Mouse (Mus musculus): Measurements from ENCODE around the gene Zswim1. TPM values are rescaled to one million over a fixed set of nuclear protein-coding genes. Genes with fewer than 3 reads are reported as not detected.

Gene Zswim1
- polyA plus RNA-seq, 1 experiment from 2014 or later = 4.1 TPM

DNA sequence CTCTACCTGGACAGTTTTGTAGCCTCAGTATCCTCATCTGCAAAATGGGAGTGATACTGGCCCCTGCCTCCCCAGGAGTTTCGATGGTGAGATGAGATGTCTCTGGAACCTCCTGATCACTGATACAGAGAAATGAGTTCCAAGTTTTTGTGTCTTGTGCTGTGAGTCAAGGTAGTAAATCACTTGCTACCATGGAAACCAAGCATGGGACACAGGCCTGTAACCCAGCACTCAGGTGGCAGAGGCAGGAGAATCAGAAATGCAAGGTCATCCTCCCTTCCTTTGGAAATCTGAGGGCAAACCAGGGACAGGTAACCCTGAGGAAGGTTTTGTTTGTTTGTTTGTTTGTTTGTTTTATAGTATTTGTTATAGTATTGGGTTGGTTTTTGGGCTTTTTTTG lies 6.6 kb downstream of the Zswim1 start:
- ATAC-seq (ENCODE audit: low read depth) = no peak
- no peak overlapping the region for H3K27ac ChIP-seq (ENCODE audit: low read length)
- 78% methylated on average over 1 of the region's 1 CpGs for WGBS (ENCODE audit: insufficient replicate concordance)
- H3K36me3 ChIP-seq (ENCODE audit: control insufficient read depth, insufficient read depth) = peaks cover 11% of the 10 kb centered on the region
- H3K4me1 ChIP-seq (ENCODE audit: control insufficient read depth, low read depth, low read length) = peaks cover 19% of the 10 kb centered on the region
- H3K9ac ChIP-seq (ENCODE audit: low read depth, low read length) = no peak overlapping the region
- H3K4me3 ChIP-seq (ENCODE audit: low read depth, low read length) = no peak overlapping the region
- no peaks in the 10 kb centered on the region for H3K9me3 ChIP-seq (replicated peaks; ENCODE audit: control insufficient read depth, low read length)
- no peak overlapping the region for H3K4me2 ChIP-seq (ENCODE audit: low read depth, low read length)
- no peaks in the 10 kb centered on the region for H3K27me3 ChIP-seq (ENCODE audit: control insufficient read depth, insufficient read depth, low read depth, low read length)

DNA sequence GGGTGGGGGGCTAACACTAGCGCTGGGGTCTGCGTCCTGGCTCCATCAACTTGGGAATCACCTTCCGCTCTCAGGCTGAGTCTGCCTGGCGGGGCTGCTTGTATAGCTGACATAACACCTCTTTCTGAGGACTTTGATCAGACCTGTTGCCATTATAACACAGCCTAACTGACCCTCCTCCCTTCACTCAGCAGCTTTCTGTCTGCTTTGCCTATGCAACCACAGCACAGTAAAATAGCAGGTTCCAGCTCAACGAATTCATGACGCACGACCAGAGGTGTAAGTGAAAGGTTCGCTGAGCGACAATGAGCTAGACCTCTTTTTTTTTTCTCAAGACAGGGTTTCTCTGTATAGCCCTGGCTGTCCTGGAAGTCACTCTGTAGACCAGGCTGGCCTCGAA lies 8.5 kb downstream of the Zswim1 start:
- no peak for ATAC-seq (ENCODE audit: low read depth)

DNA sequence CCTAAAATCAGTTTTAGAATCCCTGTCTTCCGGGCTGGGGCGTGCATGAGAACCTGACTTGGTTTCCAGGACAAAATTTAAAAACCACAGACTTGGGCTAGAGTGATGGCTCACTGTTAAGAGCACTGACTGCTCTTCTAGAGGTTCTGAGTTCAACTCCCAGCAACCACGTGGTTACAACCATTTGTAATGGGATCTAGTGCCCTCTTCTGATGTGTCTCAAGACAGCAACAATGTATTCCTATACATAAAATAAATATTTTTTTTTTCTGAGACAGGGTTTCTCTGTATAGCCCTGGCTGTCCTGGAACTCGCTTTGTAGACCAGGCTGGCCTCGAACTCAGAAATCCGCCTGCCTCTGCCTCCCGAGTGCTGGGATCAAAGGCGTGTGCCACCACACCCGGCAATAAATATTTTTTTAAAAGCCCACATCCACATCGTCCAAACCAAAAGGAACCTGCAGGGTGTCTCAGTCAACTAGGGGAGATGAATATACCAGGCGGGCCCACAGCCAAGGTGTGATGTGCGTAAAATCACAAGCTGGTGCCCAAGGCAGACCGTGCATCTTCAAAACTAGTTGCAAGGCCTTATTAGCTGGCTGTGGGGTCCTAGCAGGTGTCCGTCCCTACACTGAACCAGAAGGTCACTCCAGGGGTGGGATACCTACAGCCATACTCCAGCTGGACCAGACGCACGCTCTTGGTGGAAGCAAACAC lies 9.7 kb downstream of the Zswim1 start:
- Histone ChIP-seq H3K4me1 (ENCODE audit: control insufficient read depth, low read depth, low read length) (peaks cover 26% of the 10 kb centered on the region), H3K27me3 (ENCODE audit: control insufficient read depth, insufficient read depth, low read depth, low read length) (no peaks in the 10 kb centered on the region), H3K9me3 (replicated peaks; ENCODE audit: control insufficient read depth, low read length) (no peaks in the 10 kb centered on the region), H3K36me3 (ENCODE audit: control insufficient read depth, insufficient read depth) (no peaks in the 10 kb centered on the region), H3K4me3 (ENCODE audit: low read depth, low read length) (peak overlapping the region; percentile 63), H3K4me2 (ENCODE audit: low read depth, low read length) (peak overlapping the region; percentile 99), H3K27ac (ENCODE audit: low read length) (peak overlapping the region; percentile 85), H3K9ac (ENCODE audit: low read depth, low read length) (peak overlapping the region; percentile 78)
- no peak for ATAC-seq (ENCODE audit: low read depth)
- WGBS (ENCODE audit: insufficient replicate concordance) = 54% methylated on average over 16 of the region's 16 CpGs

More for the DNA sequence above, 8.5 kb downstream of the Zswim1 start:
- no peak overlapping the region for H3K9ac ChIP-seq (ENCODE audit: low read depth, low read length)
- no peak overlapping the region for H3K4me3 ChIP-seq (ENCODE audit: low read depth, low read length)
- peaks cover under 1% of the 10 kb centered on the region for H3K36me3 ChIP-seq (ENCODE audit: control insufficient read depth, insufficient read depth)
- H3K9me3 ChIP-seq (replicated peaks; ENCODE audit: control insufficient read depth, low read length) = no peaks in the 10 kb centered on the region
- WGBS (ENCODE audit: insufficient replicate concordance) = 72% methylated on average over 10 of the region's 10 CpGs
- peaks cover 29% of the 10 kb centered on the region for H3K4me1 ChIP-seq (ENCODE audit: control insufficient read depth, low read depth, low read length)
- no peaks in the 10 kb centered on the region for H3K27me3 ChIP-seq (ENCODE audit: control insufficient read depth, insufficient read depth, low read depth, low read length)
- H3K4me2 ChIP-seq (ENCODE audit: low read depth, low read length) = no peak overlapping the region
- no peak overlapping the region for H3K27ac ChIP-seq (ENCODE audit: low read length)

DNA sequence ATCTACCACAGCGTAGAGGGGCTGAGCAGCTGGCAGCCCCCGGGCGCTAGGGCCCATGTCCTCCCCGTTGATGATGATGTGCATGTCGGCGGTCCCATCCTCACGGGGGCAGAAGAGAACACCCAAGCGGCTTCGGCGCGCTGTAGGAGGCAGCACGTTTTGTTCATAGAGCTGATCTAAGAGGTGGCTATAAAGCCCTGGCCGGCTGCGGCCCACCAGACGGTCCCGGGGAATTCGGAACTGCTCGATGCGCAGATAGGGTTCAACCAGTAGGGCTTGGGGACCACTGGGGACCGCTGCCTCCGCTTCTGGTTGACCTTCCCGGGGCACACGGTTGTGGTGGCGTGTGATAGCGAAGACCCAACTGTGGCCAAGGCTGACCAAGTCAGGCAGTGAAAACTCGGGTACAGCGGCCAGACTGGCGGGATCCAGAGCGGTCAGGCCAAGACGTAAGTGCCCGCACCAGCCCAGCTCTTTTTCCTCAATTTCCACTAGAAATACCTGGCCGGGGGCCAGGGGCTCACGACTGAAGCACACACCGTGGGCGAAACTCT lies 10.3 kb downstream of the Zswim1 start, which contains the start of gene Ctsa:
Gene Ctsa, plus strand, starts transcription at position 126 of the 554 bp plus-strand sequence.
- Histone ChIP-seq H3K4me3 (ENCODE audit: low read depth, low read length) (peak within 1 kb of the TSS; percentile 63), H3K27me3 (ENCODE audit: control insufficient read depth, insufficient read depth, low read depth, low read length) (no peaks in the 10 kb centered on the region), H3K9ac (ENCODE audit: low read depth, low read length) (peak within 1 kb of the TSS; percentile 78), H3K27ac (ENCODE audit: low read length) (peak within 1 kb of the TSS; percentile 85), H3K36me3 (ENCODE audit: control insufficient read depth, insufficient read depth) (no peaks in the 10 kb centered on the region), H3K4me2 (ENCODE audit: low read depth, low read length) (peak within 1 kb of the TSS; percentile 99), H3K4me1 (ENCODE audit: control insufficient read depth, low read depth, low read length) (peaks cover 22% of the 10 kb centered on the region), H3K9me3 (replicated peaks; ENCODE audit: control insufficient read depth, low read length) (no peaks in the 10 kb centered on the region)
- 1% methylated on average over 35 of the region's 35 CpGs for WGBS (ENCODE audit: insufficient replicate concordance)
- ATAC-seq (ENCODE audit: low read depth) = peak; percentile 67

DNA sequence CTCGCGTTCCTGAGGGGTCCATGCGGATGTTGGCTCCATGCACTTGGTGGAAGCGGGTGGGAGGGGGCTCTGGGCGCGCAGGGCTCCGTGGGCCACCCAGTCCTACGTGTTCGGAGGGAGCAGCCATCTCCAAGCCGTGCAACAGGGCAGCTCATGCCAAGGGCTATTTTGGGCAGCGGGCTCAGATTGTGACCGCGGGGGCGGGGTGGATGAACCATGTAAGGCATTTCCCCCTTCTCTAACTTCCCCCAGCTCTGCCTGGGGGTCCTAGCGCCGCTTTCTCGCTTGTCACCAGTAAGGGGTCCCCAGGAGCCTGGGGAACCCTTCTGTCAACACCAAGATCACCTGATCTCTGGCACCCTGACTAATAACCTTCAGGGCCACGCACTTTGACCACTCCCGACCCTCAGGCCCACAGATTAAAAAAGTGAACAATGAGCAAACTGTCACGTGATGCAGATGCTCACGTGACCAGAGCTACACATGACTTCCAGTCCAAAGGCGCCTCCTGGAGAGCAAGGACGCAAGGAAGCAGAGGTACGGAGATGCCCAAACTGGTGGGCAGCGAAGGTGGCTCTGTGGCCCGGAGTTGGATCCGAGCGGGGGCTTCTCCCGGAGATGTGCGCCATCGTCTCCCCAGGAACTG lies 11.0 kb downstream of the Zswim1 start, which contains the start of gene Neurl2:
Gene Neurl2, minus strand, starts transcription at position 143 of the 646 bp plus-strand sequence.
- peak; percentile 57 for ATAC-seq (ENCODE audit: low read depth)

DNA sequence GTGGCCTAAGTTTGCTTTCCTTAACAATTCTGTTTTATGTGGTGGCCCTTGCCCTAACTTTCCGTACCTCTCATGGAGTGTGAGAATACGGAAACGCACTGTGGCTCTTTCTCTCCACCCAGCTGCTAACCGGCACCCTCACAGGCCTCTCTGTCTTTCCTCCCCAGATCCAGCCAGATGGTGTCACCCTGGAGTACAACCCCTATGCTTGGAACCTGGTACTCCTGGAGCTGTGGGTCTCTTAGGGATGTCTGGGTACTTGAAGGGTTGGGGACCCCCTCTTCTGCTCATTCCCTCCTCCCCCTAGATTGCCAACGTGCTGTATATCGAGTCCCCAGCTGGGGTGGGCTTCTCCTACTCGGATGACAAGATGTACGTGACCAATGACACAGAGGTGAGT lies 12.0 kb downstream of the Zswim1 start:
- ATAC-seq (ENCODE audit: low read depth) = peak; percentile 7; the same call in 1 of the 2 replicates
- WGBS (ENCODE audit: insufficient replicate concordance) = 35% methylated on average over 8 of the region's 8 CpGs
- no peaks in the 10 kb centered on the region for H3K9me3 ChIP-seq (replicated peaks; ENCODE audit: control insufficient read depth, low read length)
- peaks cover 22% of the 10 kb centered on the region for H3K4me1 ChIP-seq (ENCODE audit: control insufficient read depth, low read depth, low read length)
- peak overlapping the region; percentile 78 for H3K9ac ChIP-seq (ENCODE audit: low read depth, low read length)
- peak overlapping the region; percentile 99 for H3K4me2 ChIP-seq (ENCODE audit: low read depth, low read length)
- peak overlapping the region; percentile 9; the same call in 1 of the 2 replicates for H3K27ac ChIP-seq (ENCODE audit: low read length)
- no peaks in the 10 kb centered on the region for H3K27me3 ChIP-seq (ENCODE audit: control insufficient read depth, insufficient read depth, low read depth, low read length)
- no peaks in the 10 kb centered on the region; the same call in none of the 2 replicates for H3K36me3 ChIP-seq (ENCODE audit: control insufficient read depth, insufficient read depth)
- H3K4me3 ChIP-seq (ENCODE audit: low read depth, low read length) = peak overlapping the region; percentile 63

More for the DNA sequence above, 11.0 kb downstream of the Zswim1 start, which contains the start of gene Neurl2:
- Histone ChIP-seq H3K36me3 (ENCODE audit: control insufficient read depth, insufficient read depth) (no peaks in the 10 kb centered on the region; the same call in 1 of the 2 replicates), H3K4me1 (ENCODE audit: control insufficient read depth, low read depth, low read length) (peaks cover 22% of the 10 kb centered on the region), H3K27ac (ENCODE audit: low read length) (peak within 1 kb of the TSS; percentile 85), H3K9me3 (replicated peaks; ENCODE audit: control insufficient read depth, low read length) (no peaks in the 10 kb centered on the region), H3K4me2 (ENCODE audit: low read depth, low read length) (peak within 1 kb of the TSS; percentile 99), H3K9ac (ENCODE audit: low read depth, low read length) (peak within 1 kb of the TSS; percentile 78), H3K4me3 (ENCODE audit: low read depth, low read length) (peak within 1 kb of the TSS; percentile 63), H3K27me3 (ENCODE audit: control insufficient read depth, insufficient read depth, low read depth, low read length) (no peaks in the 10 kb centered on the region)
- 0% methylated on average over 31 of the region's 31 CpGs for WGBS (ENCODE audit: insufficient replicate concordance)

DNA sequence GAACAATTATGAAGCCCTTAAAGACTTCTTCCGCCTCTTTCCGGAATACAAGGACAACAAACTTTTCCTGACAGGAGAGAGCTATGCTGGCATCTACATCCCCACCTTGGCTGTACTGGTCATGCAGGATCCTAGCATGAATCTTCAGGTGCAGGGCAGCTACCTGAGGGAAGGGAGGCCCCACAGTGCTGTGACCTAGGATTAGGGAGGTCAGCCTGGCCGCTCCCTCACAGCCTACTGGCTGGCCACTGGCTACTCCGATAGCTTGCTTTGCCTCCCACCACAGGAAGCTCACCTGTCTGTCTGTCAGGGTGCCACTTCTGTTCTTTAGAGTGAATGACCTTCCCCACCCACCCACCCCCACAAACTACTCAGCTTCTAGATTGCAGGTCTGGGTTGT lies 12.7 kb downstream of the Zswim1 start:
- Histone ChIP-seq H3K4me3 (ENCODE audit: low read depth, low read length) (no peak overlapping the region; the same call in 1 of the 2 replicates), H3K36me3 (ENCODE audit: control insufficient read depth, insufficient read depth) (no peaks in the 10 kb centered on the region; the same call in none of the 2 replicates), H3K9me3 (replicated peaks; ENCODE audit: control insufficient read depth, low read length) (no peaks in the 10 kb centered on the region), H3K27me3 (ENCODE audit: control insufficient read depth, insufficient read depth, low read depth, low read length) (no peaks in the 10 kb centered on the region), H3K27ac (ENCODE audit: low read length) (no peak overlapping the region), H3K9ac (ENCODE audit: low read depth, low read length) (no peak overlapping the region), H3K4me1 (ENCODE audit: control insufficient read depth, low read depth, low read length) (peaks cover 22% of the 10 kb centered on the region), H3K4me2 (ENCODE audit: low read depth, low read length) (no peak overlapping the region)
- 92% methylated on average over 4 of the region's 4 CpGs for WGBS (ENCODE audit: insufficient replicate concordance)
- ATAC-seq (ENCODE audit: low read depth) = no peak

DNA sequence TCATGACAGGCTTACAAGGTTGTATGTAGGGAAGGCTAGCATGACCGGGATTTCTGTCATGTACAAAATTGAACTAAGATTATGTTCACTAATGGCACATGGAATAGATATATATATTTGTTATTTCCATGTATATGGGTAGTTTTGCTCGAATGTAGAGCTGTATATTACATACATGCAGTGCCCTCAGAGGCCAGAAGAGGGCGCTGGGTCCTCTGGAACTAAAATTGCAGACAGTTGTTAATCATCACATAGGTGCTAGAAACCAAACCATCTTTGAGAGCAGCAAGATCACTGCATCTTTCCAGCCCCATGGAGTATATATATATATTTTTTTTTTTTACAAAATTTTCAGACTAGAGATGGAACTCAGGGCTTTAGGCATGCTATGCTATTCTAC lies 23.3 kb downstream of the Zswim1 start:
- WGBS (ENCODE audit: insufficient replicate concordance) = 39% methylated on average over 3 of the region's 3 CpGs
- no peak overlapping the region for H3K4me3 ChIP-seq (ENCODE audit: low read depth, low read length)
- no peak overlapping the region for H3K9ac ChIP-seq (ENCODE audit: low read depth, low read length)
- H3K4me1 ChIP-seq (ENCODE audit: control insufficient read depth, low read depth, low read length) = no peaks in the 10 kb centered on the region
- ATAC-seq (ENCODE audit: low read depth) = no peak
- H3K4me2 ChIP-seq (ENCODE audit: low read depth, low read length) = no peak overlapping the region
- no peaks in the 10 kb centered on the region for H3K27me3 ChIP-seq (ENCODE audit: control insufficient read depth, insufficient read depth, low read depth, low read length)
- no peaks in the 10 kb centered on the region for H3K36me3 ChIP-seq (ENCODE audit: control insufficient read depth, insufficient read depth)
- H3K9me3 ChIP-seq (replicated peaks; ENCODE audit: control insufficient read depth, low read length) = no peaks in the 10 kb centered on the region
- H3K27ac ChIP-seq (ENCODE audit: low read length) = no peak overlapping the region
